Comparison of ENCODE assay signal across 8 mouse cellular contexts in genomic region chr9:78006209-78007001, GRCm38 (mm10). TPM values are rescaled to one million over a fixed set of nuclear protein-coding genes. Genes with fewer than 3 reads are reported as not detected.
DNase-seq lines count a peak whose midpoint lies in the region; ATAC-seq lines count a peak whose summit lies in the region.

No protein-coding gene starts in this region.

- no peaks in the 10 kb centered on the region for H3K27me3 ChIP-seq in forebrain, embryonic 14.5 days (replicated peaks; ENCODE audit: control insufficient read depth, insufficient read depth, low read length)
- peaks cover 2% of the 10 kb centered on the region; the same call in 1 of the 2 replicates for H3K27me3 ChIP-seq in liver, embryonic 16.5 days (ENCODE audit: control insufficient read depth, insufficient read depth, low read depth, low read length)
- no peaks in the 10 kb centered on the region for H3K27me3 ChIP-seq in neural tube, embryonic 14.5 days (ENCODE audit: control insufficient read depth, insufficient read depth, low read length)

- H3K9me3 ChIP-seq in forebrain, embryonic 14.5 days (replicated peaks; ENCODE audit: control insufficient read depth, low read length): no peaks in the 10 kb centered on the region
- H3K9me3 ChIP-seq in liver, embryonic 16.5 days (replicated peaks; ENCODE audit: control insufficient read depth, low read length): no peaks in the 10 kb centered on the region
- no peaks in the 10 kb centered on the region for H3K9me3 ChIP-seq in neural tube, embryonic 14.5 days (ENCODE audit: control insufficient read depth, low read length)

- peak; percentile 66 for ATAC-seq in cerebellum, adult (ENCODE audit: insufficient number of reproducible peaks, low FRiP score, low TSS enrichment)
- ATAC-seq in forebrain, embryonic 14.5 days: peak; percentile 84
- ATAC-seq in liver, embryonic 16.5 days (ENCODE audit: low read depth): peak; percentile 74
- peak; percentile 81 for ATAC-seq in neural tube, embryonic 14.5 days (ENCODE audit: low read depth)

- no peaks in the 10 kb centered on the region for H3K4me1 ChIP-seq in forebrain, embryonic 14.5 days (ENCODE audit: control insufficient read depth, insufficient read depth, low read length)
- peaks cover 5% of the 10 kb centered on the region for H3K4me1 ChIP-seq in liver, embryonic 16.5 days (ENCODE audit: control insufficient read depth, low read depth, low read length)
- H3K4me1 ChIP-seq in neural tube, embryonic 14.5 days (ENCODE audit: control insufficient read depth, insufficient read depth, low read length): no peaks in the 10 kb centered on the region

- H3K4me3 ChIP-seq in forebrain, embryonic 14.5 days (ENCODE audit: low read depth, low read length): no peak overlapping the region
- no peak overlapping the region for H3K4me3 ChIP-seq in liver, embryonic 16.5 days (ENCODE audit: low read depth, low read length)
- no peak overlapping the region for H3K4me3 ChIP-seq in neural tube, embryonic 14.5 days (ENCODE audit: low read depth, low read length)

- no peaks in the 10 kb centered on the region for H3K36me3 ChIP-seq in forebrain, embryonic 14.5 days (ENCODE audit: control insufficient read depth, insufficient read depth, low read length)
- no peaks in the 10 kb centered on the region for H3K36me3 ChIP-seq in liver, embryonic 16.5 days (ENCODE audit: control insufficient read depth, insufficient read depth)
- H3K36me3 ChIP-seq in neural tube, embryonic 14.5 days (ENCODE audit: control insufficient read depth, insufficient read depth, low read length): no peaks in the 10 kb centered on the region

- 56% methylated on average over 19 of the region's 19 CpGs for WGBS in forebrain, embryonic 14.5 days
- 47% methylated on average over 19 of the region's 19 CpGs for WGBS in large intestine, adult 2 months
- 42% methylated on average over 19 of the region's 19 CpGs for WGBS in liver, embryonic 16.5 days (ENCODE audit: insufficient replicate concordance)
- 57% methylated on average over 19 of the region's 19 CpGs for WGBS in neural tube, embryonic 14.5 days

- no peak overlapping the region for H3K4me2 ChIP-seq in forebrain, embryonic 14.5 days (ENCODE audit: low read length)
- H3K4me2 ChIP-seq in liver, embryonic 16.5 days (ENCODE audit: low read depth, low read length): no peak overlapping the region
- no peak overlapping the region for H3K4me2 ChIP-seq in neural tube, embryonic 14.5 days (ENCODE audit: low read depth, low read length)

- no peak overlapping the region for H3K9ac ChIP-seq in forebrain, embryonic 14.5 days (ENCODE audit: low read length)
- H3K9ac ChIP-seq in liver, embryonic 16.5 days (ENCODE audit: low read depth, low read length): no peak overlapping the region
- H3K9ac ChIP-seq in neural tube, embryonic 14.5 days (replicated peaks; ENCODE audit: low read depth, low read length): no peak overlapping the region

- intact Hi-C loops in heart, postnatal 14 days (cut with DNase I): loop anchor here (1.0 to 2.0 kb wide), 3 partner anchors 16 to 200 kb away; partner anchors contain the start of gene Elovl5

- no peak overlapping the region for H3K27ac ChIP-seq in forebrain, embryonic 14.5 days (ENCODE audit: low read depth, low read length)
- H3K27ac ChIP-seq in liver, embryonic 16.5 days (ENCODE audit: low read length): no peak overlapping the region
- no peak overlapping the region for H3K27ac ChIP-seq in neural tube, embryonic 14.5 days (ENCODE audit: low read depth, low read length)

- DNase-seq in ES-CJ7 (ENCODE audit: low read depth, low spot score): peak; percentile 34
- peak; percentile 83 for DNase-seq in forebrain, embryonic 14.5 days (ENCODE audit: low spot score)
- peak; percentile 90 to 95 for DNase-seq in heart, postnatal 14 days
- peak; percentile 55 for DNase-seq in large intestine, adult 2 months (ENCODE audit: low read depth, low spot score)
- DNase-seq in testis, postnatal 14 days (ENCODE audit: low spot score): peak; percentile 85

RNA-seq across cellular contexts. Expression of gene Gcm1, which starts 45.3 kb away (rescaled TPM):
- not detected in 2 replicates for polyA plus RNA-seq in forebrain, embryonic 14.5 days (2014; fragmentation: Nextera tagmentation; extraction: Ambion mirVana)
- total RNA-seq in heart, postnatal 14 days (2021): not detected
- polyA plus RNA-seq in large intestine, adult 2 months (2012; rRNA removed): not detected in 2 replicates
- not detected in 2 replicates for polyA plus RNA-seq in liver, embryonic 16.5 days (2015; fragmentation: Nextera tagmentation; extraction: Ambion mirVana)
- polyA plus RNA-seq in neural tube, embryonic 14.5 days (2014; fragmentation: Nextera tagmentation; extraction: Ambion mirVana): not detected in 2 replicates

Comparison
In these comparisons a context has a peak if more than half of its experiments do, and no peak if none do; other contexts are left out.
1. DNase-seq: peak in every context shown above with its lines; median percentile 92 in heart, postnatal 14 days; 85 in testis, postnatal 14 days; 83 in forebrain, embryonic 14.5 days; 55 in large intestine, adult 2 months; 34 in ES-CJ7.